Mouse (Mus musculus) heart, embryonic 13.5 days (tissue): ENCODE results near the gene Trp53rka. TPM values are rescaled to one million over a fixed set of nuclear protein-coding genes. Genes with fewer than 3 reads are reported as not detected.

Source experiments
- ATAC-seq: fragments of 200-750 bp; cut with Nextera tagmentation; 2 replicates; pipeline ENCODE4 v1.8.0; 2017; ENCODE audit warnings: moderate TSS enrichment; ENCODE audit not compliant: insufficient number of reproducible peaks, low FRiP score, low TSS enrichment; ENCODE audit errors: extremely low read depth
- H3K27ac ChIP-seq: fragments of 300-500 bp; sonication (generic); replicated peaks from 2 replicates; pipeline ENCODE4 v1.5.1; 2015; ENCODE audit warnings: moderate library complexity, mild to moderate bottlenecking, inconsistent platforms
- H3K27me3 ChIP-seq: fragments of 300-500 bp; sonication (generic); replicated peaks from 2 replicates; pipeline ENCODE4 v1.6.1; 2015; ENCODE audit warnings: mild to moderate bottlenecking, inconsistent platforms
- H3K36me3 ChIP-seq: fragments of 300-500 bp; sonication (generic); 2 replicates; pipeline ENCODE4 v1.6.1; 2015; ENCODE audit warnings: mild to moderate bottlenecking, inconsistent platforms
- H3K4me1 ChIP-seq: fragments of 300-500 bp; sonication (generic); 2 replicates; pipeline ENCODE4 v1.6.1; 2015; ENCODE audit warnings: inconsistent platforms
- H3K4me2 ChIP-seq: fragments of 300-500 bp; sonication (generic); 2 replicates; pipeline ENCODE4 v1.6.1; 2015; ENCODE audit warnings: inconsistent platforms, mild to moderate bottlenecking, moderate library complexity
- H3K4me3 ChIP-seq: fragments of 300-500 bp; sonication (generic); 2 replicates; pipeline ENCODE4 v1.5.1; 2015; ENCODE audit warnings: moderate library complexity, mild to moderate bottlenecking, inconsistent platforms
- H3K9ac ChIP-seq: fragments of 300-500 bp; sonication (generic); 2 replicates; pipeline ENCODE4 v1.6.1; 2015; ENCODE audit warnings: inconsistent platforms, mild to moderate bottlenecking, moderate library complexity
- H3K9me3 ChIP-seq: fragments of 300-500 bp; sonication (generic); 2 replicates; pipeline ENCODE4 v1.6.1; 2016; ENCODE audit warnings: inconsistent platforms
- WGBS: fragments of 180-500 bp; shearing (Covaris S2); methylation state at CpG from one replicate; pipeline ENCODE4 v1.1.7; 2015; ENCODE audit warnings: mixed read lengths; 5-methylcytosine and 5-hydroxymethylcytosine counted together
- polyA plus RNA-seq: library from polyadenylated mRNA; unstranded; fragments of >200 nt; fragmentation: Nextera tagmentation; extraction: Ambion mirVana; gene quantifications from 2 replicates; pipeline ENCODE4 v1.2.1, GENCODE M21; 2015

The Trp53rka gene
- polyA plus RNA-seq, 1 experiment from 2014 or later, result 21.0 TPM

- Histone ChIP-seq H3K36me3 (no peaks in the 10 kb centered on the region), H3K9me3 (no peaks in the 10 kb centered on the region), H3K4me3 (no peak overlapping the region), H3K27ac (no peak overlapping the region), H3K9ac (no peak overlapping the region), H3K4me1 (peaks cover 29% of the 10 kb centered on the region), H3K4me2 (no peak overlapping the region), H3K27me3 (peaks cover 7% of the 10 kb centered on the region)
- WGBS, result 57% methylated on average over 9 of the region's 9 CpGs
- no peak for ATAC-seq
These were observed 16.6 kb upstream of the Trp53rka start for GRCm38 (mm10) chr2:165509686-165510085.

GRCm38 (mm10) chr2:165503259-165504203, 10.4 kb upstream of the Trp53rka start, which contains the start of gene Slc2a10:
Gene Slc2a10 (plus strand): TSS chr2:165503787.
- H3K4me3 ChIP-seq, result peak within 1 kb of the TSS; percentile 60
- H3K9me3 ChIP-seq, result no peaks in the 10 kb centered on the region
- 4% methylated on average over 32 of the region's 32 CpGs for WGBS
- peaks cover 23% of the 10 kb centered on the region for H3K4me1 ChIP-seq
- ATAC-seq, result peak; percentile 58
- H3K4me2 ChIP-seq, result peak within 1 kb of the TSS; percentile 77
- H3K27ac ChIP-seq, result peak within 1 kb of the TSS; percentile 45
- H3K36me3 ChIP-seq, result no peaks in the 10 kb centered on the region
- peaks cover 10% of the 10 kb centered on the region; the same call in 1 of the 2 replicates for H3K27me3 ChIP-seq
- H3K9ac ChIP-seq, result peak within 1 kb of the TSS; percentile 86

- peaks cover 13% of the 10 kb centered on the region; the same call in 1 of the 2 replicates for H3K27me3 ChIP-seq
- no peak overlapping the region for H3K4me3 ChIP-seq
- H3K9ac ChIP-seq, result no peak overlapping the region
- H3K4me2 ChIP-seq, result no peak overlapping the region
- WGBS, result 58% methylated on average over 6 of the region's 6 CpGs
- H3K9me3 ChIP-seq, result no peaks in the 10 kb centered on the region
- H3K4me1 ChIP-seq, result peaks cover 11% of the 10 kb centered on the region
- ATAC-seq, result no peak
- H3K27ac ChIP-seq, result no peak overlapping the region
- H3K36me3 ChIP-seq, result no peaks in the 10 kb centered on the region
These were observed 5.7 kb upstream of the Trp53rka start for GRCm38 (mm10) chr2:165498816-165499215.

GRCm38 (mm10) chr2:165497706-165498275, 4.7 kb upstream of the Trp53rka start:
- H3K9me3 ChIP-seq, result no peaks in the 10 kb centered on the region
- WGBS, result 59% methylated on average over 2 of the region's 2 CpGs
- no peak overlapping the region for H3K4me3 ChIP-seq
- H3K27ac ChIP-seq, result no peak overlapping the region
- no peak for ATAC-seq
- no peak overlapping the region for H3K4me2 ChIP-seq
- no peaks in the 10 kb centered on the region for H3K36me3 ChIP-seq
- peaks cover 13% of the 10 kb centered on the region; the same call in 1 of the 2 replicates for H3K27me3 ChIP-seq
- H3K9ac ChIP-seq, result 0 out of 2 replicates have a peak overlapping the region, but pooled peaks have one; percentile 7
- H3K4me1 ChIP-seq, result peaks cover 6% of the 10 kb centered on the region; the same call in 1 of the 2 replicates

- Histone ChIP-seq H3K9me3 (no peaks in the 10 kb centered on the region), H3K9ac (no peak overlapping the region), H3K27ac (no peak overlapping the region), H3K36me3 (no peaks in the 10 kb centered on the region), H3K4me1 (peaks cover 14% of the 10 kb centered on the region), H3K4me3 (no peak overlapping the region), H3K27me3 (peaks cover 13% of the 10 kb centered on the region; the same call in 1 of the 2 replicates), H3K4me2 (no peak overlapping the region)
- ATAC-seq, result no peak
These were observed 3.1 kb upstream of the Trp53rka start for GRCm38 (mm10) chr2:165496251-165496650.

GRCm38 (mm10) chr2:165494495-165494894, 1.4 kb upstream of the Trp53rka start:
- Histone ChIP-seq H3K4me2 (no peak overlapping the region), H3K27me3 (peaks cover 9% of the 10 kb centered on the region; the same call in 1 of the 2 replicates), H3K9me3 (no peaks in the 10 kb centered on the region), H3K9ac (no peak overlapping the region), H3K4me1 (peaks cover 14% of the 10 kb centered on the region), H3K4me3 (no peak overlapping the region), H3K36me3 (peaks cover 15% of the 10 kb centered on the region), H3K27ac (no peak overlapping the region)
- 34% methylated on average over 2 of the region's 2 CpGs for WGBS
- ATAC-seq, result no peak

GRCm38 (mm10) chr2:165493587-165494210, 575 bp upstream of the Trp53rka start:
- Histone ChIP-seq H3K4me2 (peak overlapping the region; percentile 94), H3K9ac (peak overlapping the region; percentile 92), H3K27me3 (peaks cover 9% of the 10 kb centered on the region; the same call in 1 of the 2 replicates), H3K4me1 (peaks cover 14% of the 10 kb centered on the region), H3K9me3 (no peaks in the 10 kb centered on the region), H3K36me3 (peaks cover 23% of the 10 kb centered on the region), H3K4me3 (peak overlapping the region; percentile 83), H3K27ac (peak overlapping the region; percentile 78)
- ATAC-seq, result no peak
- WGBS, result 22% methylated on average over 17 of the region's 17 CpGs

- H3K27ac ChIP-seq, result no peak overlapping the region
- peaks cover 16% of the 10 kb centered on the region for H3K4me1 ChIP-seq
- H3K27me3 ChIP-seq, result no peaks in the 10 kb centered on the region
- peak overlapping the region; percentile 44; the same call in 1 of the 2 replicates for H3K9ac ChIP-seq
- no peak overlapping the region for H3K4me3 ChIP-seq
- no peaks in the 10 kb centered on the region for H3K9me3 ChIP-seq
- 21% methylated on average over 8 of the region's 8 CpGs for WGBS
- 0 out of 2 replicates have a peak overlapping the region, but pooled peaks have one; percentile 9 for H3K4me2 ChIP-seq
- no peak for ATAC-seq
- H3K36me3 ChIP-seq, result peaks cover 27% of the 10 kb centered on the region
These were observed 6.1 kb downstream of the Trp53rka start for GRCm38 (mm10) chr2:165486881-165487535.

- Histone ChIP-seq H3K4me1 (peaks cover 14% of the 10 kb centered on the region), H3K27ac (no peak overlapping the region), H3K9me3 (no peaks in the 10 kb centered on the region), H3K27me3 (no peaks in the 10 kb centered on the region), H3K4me3 (no peak overlapping the region), H3K36me3 (peaks cover 27% of the 10 kb centered on the region), H3K9ac (no peak overlapping the region), H3K4me2 (no peak overlapping the region)
- 70% methylated on average over 5 of the region's 5 CpGs for WGBS
- ATAC-seq, result no peak
These were observed 6.7 kb downstream of the Trp53rka start for GRCm38 (mm10) chr2:165486401-165486800.

GRCm38 (mm10) chr2:165485826-165486225, 7.3 kb downstream of the Trp53rka start:
- H3K27me3 ChIP-seq, result no peaks in the 10 kb centered on the region
- H3K4me1 ChIP-seq, result peaks cover 14% of the 10 kb centered on the region
- peaks cover 25% of the 10 kb centered on the region for H3K36me3 ChIP-seq
- H3K4me2 ChIP-seq, result no peak overlapping the region
- ATAC-seq, result no peak
- no peak overlapping the region for H3K9ac ChIP-seq
- no peak overlapping the region for H3K27ac ChIP-seq
- no peak overlapping the region for H3K4me3 ChIP-seq
- H3K9me3 ChIP-seq, result no peaks in the 10 kb centered on the region
- WGBS, result 64% methylated on average over 3 of the region's 3 CpGs
